Mouse (Mus musculus): ENCODE results near the gene Atp8b5.

Gene Atp8b5

DNA sequence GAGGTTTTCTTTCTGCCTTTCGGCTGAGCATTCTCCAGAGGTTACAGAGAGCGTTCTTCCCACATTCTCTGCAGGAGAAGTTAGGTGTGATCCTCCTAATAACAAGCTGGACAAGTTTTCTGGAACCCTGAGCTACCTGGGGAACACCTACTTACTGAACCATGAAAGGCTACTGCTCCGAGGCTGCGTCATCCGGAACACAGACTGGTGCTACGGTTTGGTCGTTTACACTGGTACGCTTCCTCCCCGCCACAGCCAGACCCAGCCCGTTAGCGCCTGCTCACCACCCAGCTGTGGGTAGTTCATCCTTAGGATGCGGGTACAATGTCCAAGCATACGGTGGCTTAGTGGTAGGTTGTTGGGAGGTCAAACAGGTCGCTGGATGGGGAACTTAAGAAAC lies 55.4 kb downstream of the Atp8b5 start:
- DNase-seq (ENCODE audit: low spot score), result no peak

DNA sequence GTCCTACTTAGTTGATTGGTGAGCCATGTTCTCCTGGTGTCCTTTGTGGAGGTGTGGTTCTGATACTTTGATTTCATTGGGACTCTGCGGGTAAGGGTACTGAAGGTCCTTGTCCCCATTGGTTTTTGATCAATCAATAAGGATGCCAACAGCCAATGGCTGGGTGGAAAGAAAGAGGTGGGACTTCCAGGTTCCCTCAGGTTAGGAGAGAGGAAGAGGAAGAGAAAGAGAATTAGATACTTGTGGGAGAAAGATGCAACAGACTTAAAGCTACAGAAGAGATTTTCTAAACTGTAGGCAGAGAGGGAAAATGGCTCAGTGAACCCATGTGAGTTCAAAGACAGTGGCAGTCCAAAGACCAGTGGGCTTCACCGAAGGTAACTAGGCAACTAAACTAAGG lies 60.2 kb downstream of the Atp8b5 start:
- no peak for DNase-seq (ENCODE audit: low spot score)

GRCm38 (mm10) chr4:43334771-43335170 lies 67.8 kb downstream of the Atp8b5 start:
- DNase-seq (ENCODE audit: low spot score), result no peak

DNA sequence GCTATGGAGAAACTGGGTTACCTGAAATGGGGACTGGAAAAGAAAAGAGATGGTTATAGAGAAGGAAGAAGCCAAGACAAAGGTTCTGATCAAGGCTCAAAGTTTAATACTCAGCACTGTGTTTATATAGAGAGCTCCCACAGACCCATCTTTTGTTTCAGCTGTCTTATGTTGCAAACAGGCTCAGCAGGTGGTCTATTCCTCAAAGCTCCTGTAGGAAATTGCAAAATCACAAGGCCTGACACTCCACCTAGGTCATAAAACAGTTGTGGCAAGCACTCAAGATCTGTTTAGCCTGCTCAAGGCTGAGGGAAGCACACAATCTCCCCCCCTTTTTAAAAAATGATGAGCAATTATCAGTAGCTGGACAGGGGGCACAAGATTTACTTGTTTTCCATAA lies 69.2 kb downstream of the Atp8b5 start:
- DNase-seq (ENCODE audit: low spot score), result no peak

GRCm38 (mm10) chr4:43340096-43340804 lies 73.3 kb downstream of the Atp8b5 start:
- DNase-seq (ENCODE audit: low spot score), result no peak

DNA sequence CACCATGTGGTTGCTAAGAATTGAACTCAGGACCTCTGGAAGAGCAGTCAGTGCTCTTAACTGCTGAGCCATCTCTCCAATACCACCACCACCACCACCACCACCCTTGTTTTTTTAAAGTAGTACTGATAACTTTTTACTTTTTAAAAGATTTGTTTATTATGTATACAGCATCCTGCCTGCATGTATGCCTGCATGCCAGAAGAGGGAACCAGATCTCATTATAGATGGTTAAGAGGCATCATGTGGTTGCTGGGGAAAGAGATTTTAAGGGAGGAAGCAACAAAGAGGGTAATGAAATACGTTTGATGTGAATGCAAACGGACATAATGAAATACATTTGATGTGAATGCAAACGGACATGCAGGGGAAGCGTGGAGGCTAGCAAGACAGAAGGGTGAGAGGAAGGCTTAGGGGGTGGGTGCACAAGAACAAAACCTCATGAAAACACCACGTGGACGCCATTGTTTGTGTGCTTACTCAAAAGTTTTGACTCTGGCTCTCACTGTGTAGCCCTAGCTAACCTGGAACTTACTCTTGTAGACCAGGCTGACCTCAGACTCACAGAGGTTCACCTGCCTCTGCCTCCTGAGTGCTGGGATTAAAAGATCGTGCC lies 74.4 kb downstream of the Atp8b5 start:
- DNase-seq (ENCODE audit: low spot score), result no peak

GRCm38 (mm10) chr4:43342443-43342842 lies 75.5 kb downstream of the Atp8b5 start:
- DNase-seq (ENCODE audit: low spot score), result no peak

DNA sequence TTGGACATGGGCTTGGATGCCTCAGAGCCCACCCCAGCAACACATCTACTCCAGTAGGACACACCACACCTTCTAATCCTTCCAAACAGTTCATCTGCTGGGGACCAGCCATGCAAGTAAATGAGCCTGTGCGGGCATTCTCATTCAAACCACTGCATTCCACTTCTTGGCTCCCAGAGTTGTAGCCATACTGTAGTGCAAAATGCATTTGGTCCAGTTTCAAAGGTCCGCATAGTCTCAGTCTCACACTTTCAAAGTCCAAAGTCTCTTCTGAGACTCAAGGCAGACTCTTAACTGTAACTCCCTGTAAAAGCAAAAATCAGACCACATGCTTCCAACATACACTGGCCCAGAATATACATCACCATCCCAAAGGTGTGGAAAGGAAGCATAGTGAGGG lies 78.0 kb downstream of the Atp8b5 start:
- DNase-seq (ENCODE audit: low spot score), result no peak

DNA sequence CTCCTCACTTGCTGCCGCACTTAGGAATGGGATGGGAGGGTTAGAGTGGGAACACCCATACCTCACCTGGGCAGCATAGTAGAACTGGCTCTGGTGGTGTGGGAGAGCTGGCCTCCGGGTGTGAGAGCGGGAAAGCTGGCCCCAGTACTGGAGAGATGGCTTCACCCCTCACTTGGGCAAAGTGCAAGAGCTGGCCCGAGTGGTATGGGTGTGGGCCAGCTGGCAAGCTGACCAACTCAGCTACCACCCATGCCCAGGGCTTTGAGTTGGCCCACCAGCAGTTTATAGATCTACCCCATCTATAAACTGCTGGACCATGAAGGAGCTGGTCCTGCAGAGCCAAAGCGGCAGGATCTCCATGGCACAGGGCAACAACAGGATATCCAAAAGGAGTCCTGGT lies 82.2 kb downstream of the Atp8b5 start:
- no peak for DNase-seq (ENCODE audit: low spot score)

DNA sequence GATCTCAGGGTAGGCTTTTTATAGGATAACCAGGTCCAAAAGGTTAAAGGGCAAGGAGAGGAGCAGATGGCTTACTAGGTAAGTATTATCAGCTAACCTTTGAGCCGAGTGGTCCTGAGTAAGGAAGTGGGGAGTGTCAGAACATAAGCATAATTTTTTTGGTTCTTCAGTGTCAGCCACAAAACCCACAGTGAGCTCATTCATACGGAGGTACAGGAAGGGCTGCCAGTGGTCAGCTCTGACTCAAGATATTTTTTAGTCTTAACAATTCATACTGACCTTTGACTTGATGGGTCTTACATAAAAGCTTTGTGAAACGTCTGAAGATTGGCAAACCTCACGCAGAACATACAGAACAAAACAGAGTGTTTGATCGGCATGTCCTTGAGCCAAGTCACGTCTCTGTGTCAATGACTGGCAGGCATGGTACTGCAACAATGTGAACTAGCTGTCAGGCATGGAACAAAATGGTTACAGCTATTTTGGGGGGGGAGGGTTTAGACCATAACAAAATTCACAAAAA lies 83.1 kb downstream of the Atp8b5 start:
- no peak for DNase-seq (ENCODE audit: low spot score)

DNA sequence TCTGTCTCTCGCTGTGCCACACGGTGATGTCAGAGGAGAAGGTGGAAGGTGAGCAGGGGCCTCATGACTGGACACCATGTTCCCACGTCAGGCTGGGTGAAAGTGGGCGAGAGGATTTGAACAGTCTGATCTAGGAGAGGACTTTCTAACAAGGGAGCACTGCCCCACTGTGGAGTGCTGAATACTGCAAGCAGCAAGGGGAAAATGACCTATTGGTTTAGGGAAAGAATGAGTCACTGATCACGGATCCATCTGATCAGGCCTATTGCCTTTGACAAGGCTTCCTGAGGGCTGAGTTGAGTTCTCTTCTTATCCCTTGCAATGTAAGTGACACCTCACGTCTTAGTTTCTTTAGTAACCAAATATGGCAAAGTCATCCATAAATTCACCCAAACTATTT lies 86.7 kb downstream of the Atp8b5 start:
- no peak for DNase-seq (ENCODE audit: low spot score)

DNA sequence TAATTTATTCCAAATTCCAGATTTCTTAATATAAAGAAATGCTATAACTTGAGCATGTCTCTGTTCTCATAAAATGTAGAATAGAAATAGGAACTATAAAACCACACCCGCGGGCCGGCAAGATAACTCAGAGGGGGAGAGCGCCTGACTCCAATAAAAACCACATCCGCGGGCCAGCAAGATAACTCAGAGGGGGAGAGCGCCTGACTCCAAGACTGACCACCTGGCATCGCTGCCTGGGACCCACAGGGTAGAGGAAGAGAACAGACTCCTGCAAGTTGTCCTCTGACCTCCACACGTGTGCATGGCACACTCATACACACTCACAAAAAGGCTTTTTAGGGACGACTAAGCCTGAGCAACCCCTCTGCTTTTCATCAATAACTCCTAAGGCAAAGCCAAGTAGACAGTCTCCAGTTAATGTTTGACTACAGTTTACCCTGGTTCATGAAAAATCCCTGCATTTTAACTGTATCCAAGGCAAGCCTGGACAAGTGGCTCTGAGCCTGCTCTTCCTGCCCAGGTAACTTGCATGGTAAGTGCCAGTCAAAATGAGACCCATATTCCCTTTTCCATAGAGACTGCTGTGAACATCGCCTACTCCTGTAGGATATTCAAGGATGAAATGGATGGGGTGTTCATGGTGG lies 98.1 kb downstream of the Atp8b5 start:
- DNase-seq (ENCODE audit: low spot score), result no peak

GRCm38 (mm10) chr4:43367295-43367694 lies 100.3 kb downstream of the Atp8b5 start:
- DNase-seq (ENCODE audit: low spot score), result no peak

GRCm38 (mm10) chr4:43367787-43368186 lies 100.8 kb downstream of the Atp8b5 start:
- no peak for DNase-seq (ENCODE audit: low spot score)

- no peak for DNase-seq (ENCODE audit: low spot score)
Measured at GRCm38 (mm10) chr4:43371406-43371805, 104.4 kb downstream of the Atp8b5 start.

DNA sequence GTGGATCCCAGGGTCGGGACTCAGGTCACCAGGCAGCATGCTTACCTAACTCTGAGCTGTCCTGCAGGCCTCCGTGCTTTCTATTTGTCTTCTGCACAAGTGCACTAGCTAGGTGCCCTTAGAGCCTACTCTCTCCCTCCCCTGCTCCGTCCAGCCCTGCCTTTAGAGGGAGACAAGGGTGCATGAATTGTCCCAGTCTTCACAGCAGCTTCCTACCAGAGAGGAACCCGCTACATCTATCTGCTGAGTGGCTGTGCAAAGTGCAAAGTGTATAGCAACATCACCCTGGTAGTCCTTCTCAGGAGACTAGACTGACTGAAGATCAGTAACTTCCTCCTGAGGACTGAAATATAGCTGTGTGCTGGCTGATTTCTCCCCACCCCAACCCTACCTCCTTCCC lies 105.2 kb downstream of the Atp8b5 start:
- DNase-seq (ENCODE audit: low spot score), result no peak

DNA sequence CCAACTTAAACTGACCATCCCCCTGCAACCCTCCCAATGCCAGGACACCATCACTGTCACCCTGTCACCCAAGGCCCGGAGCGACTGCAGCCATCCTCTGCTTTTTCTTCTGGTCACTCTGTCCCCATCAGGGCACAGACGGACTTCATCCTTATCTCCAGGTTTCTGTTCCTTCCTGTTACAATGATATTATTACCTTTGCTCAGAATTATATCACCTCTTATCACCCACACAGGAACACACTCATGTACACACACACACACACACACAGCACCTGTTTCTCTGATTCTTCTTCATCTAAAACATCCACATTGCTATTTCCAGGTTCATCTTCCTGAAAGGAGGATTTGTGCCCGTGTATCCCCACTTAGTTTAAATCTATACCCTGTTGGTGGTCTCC lies 107.3 kb downstream of the Atp8b5 start:
- no peak for DNase-seq (ENCODE audit: low spot score)

GRCm38 (mm10) chr4:43379601-43380000 lies 112.6 kb downstream of the Atp8b5 start:
- DNase-seq (ENCODE audit: low spot score), result no peak

DNA sequence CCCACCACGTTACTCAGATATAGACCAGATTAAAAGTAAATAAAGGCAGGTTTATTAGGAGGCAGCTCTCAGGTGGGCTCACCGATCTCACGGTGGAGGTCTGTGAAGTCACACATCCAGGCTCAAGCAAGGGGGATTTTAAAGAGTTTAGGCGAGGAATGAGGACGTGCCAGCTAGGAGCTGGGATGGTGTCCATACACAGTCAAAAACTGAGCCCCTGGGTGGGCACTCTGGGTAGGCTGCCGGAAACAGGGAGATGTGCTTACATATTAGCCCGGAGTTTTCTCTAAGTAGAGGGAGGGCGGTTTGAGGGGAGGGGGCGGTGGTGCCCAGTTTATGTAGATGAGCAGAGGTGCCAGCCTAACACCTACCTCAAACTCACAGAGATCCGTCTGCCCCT lies 114.0 kb downstream of the Atp8b5 start:
- DNase-seq (ENCODE audit: low spot score), result no peak

DNA sequence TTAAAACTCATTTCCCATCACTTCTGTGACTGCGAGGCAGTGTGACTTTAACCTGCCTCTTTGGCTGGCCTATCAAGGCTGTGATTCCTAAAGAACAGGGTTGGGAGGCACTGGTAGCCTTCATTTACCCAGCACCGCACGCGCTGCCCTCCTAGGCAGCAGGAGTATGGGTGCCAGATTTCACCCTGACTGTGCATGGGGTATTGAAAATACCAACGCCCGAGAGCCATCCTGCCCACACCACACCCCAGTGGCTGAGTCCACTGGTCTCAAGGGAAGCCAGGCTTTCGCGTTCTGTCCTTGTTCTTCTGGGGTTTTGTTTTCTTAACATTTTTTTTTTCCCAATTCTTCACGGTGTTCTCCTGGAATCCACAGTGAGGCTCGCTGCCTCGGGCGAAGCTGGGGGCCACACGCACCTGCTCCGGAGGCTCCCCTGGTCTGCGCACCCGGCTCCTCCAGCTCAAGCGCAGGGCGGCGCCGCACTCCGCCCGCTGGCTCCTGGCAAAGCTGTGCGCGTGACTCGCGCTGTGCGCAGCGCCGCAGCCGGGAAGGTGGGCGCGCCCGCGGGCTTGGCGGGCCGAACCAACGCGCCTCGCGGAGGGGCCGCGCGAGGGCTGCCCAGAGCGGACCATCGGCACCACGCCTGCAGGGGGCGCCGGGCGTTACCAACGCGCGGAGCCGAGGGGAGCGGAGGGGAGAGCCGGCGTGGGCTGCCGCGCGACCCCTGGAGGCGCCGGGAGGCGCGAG lies 114.6 kb downstream of the Atp8b5 start, which contains the start of gene Rusc2:
Gene Rusc2 (plus strand): TSS at position 572 of the 747 bp plus-strand sequence.
- DNase-seq (ENCODE audit: low spot score), result no peak

DNA sequence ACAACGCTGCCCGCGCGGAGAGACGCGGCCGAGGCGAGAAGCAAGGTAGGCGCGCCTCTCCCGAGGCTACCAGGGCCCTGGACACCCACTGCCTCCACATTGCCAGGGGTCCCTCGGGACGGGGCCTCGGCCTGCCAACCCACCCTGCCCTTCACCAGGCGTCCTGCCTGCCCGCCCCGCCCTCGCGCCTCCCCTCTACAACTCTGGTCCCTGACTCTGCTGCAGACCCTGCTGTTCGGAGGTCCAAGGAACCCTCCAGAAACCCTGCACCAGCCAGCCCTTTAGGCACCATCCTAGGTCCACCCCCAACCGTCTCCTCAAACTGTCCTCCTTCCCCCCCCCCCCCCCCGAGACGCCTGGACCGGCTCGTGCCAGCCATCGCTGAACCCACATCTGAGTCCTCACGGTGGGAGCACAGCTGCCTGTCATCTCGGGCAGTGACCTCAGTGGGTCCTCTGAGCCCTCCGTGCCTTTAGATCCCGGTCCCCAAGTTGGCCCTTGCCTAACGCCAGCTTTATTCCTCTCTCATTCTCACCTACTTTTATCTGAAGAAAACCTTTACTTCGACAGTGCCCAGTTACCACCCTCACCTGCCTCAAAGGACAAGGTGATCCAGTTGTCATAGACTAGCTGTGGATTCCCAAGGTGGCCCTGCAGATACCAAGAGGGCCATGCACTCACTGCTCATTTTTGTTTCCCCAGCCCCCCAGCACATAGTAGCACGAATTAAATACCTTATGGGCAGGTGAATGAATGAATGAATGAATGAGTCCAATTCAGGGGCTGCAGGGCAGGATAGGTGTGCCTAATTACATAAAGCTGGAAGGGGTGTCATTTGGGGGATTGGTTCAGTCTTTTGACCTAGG lies 115.4 kb downstream of the Atp8b5 start:
- no peak for DNase-seq (ENCODE audit: low spot score)
